Mouse (Mus musculus) cerebellum, adult 2 months (tissue): ENCODE results near the gene Aktip.

Source experiments
- CTCF ChIP-seq: fragments of 200-500 bp; IDR thresholded peaks from 2 replicates; pipeline ENCODE4 v1.5.1; 2011; ENCODE audit warnings: low read depth, mild to moderate bottlenecking, control low read depth, low read length, moderate library complexity, borderline replicate concordance; ENCODE audit not compliant: insufficient read depth
- POLR2A ChIP-seq: fragments of 200-500 bp; IDR thresholded peaks from 2 replicates; pipeline ENCODE4 v1.6.1; 2011; ENCODE audit warnings: low read length, control low read depth, borderline replicate concordance; ENCODE audit not compliant: insufficient read depth

- TF ChIP-seq POLR2A (no peak), CTCF (no peak)
These were observed 45.9 kb downstream of the Aktip start for GRCm38 (mm10) chr8:91153831-91154230.
